In genomic region chr6:94134159-94134558, GRCm38 (mm10) we compare ENCODE assay signal across 21 mouse cellular contexts.
DNase-seq lines count a peak whose midpoint lies in the region; ATAC-seq and TF ChIP-seq lines count a peak whose summit lies in the region.
"Had no signal": no experiment of that assay in that cellular context is flagged by ENCODE, and none has a peak within 500 bp of the region (broad histone marks: within the 10 kb centered on the region; RNA-seq: fewer than 3 reads in every experiment).

No protein-coding gene starts in this region.

- peaks cover 31% of the 10 kb centered on the region for H3K4me1 ChIP-seq in forebrain, embryonic 12.5 days
- peaks cover 2% of the 10 kb centered on the region; the same call in 1 of the 2 replicates for H3K4me1 ChIP-seq in forebrain, embryonic 14.5 days (ENCODE audit: control insufficient read depth, insufficient read depth, low read length)
- H3K4me1 ChIP-seq in midbrain, postnatal 0 days (ENCODE audit: insufficient read depth, low read length): no peaks in the 10 kb centered on the region
- 0 out of 2 replicates have a peak, but pooled peaks cover 12% of the 10 kb centered on the region for H3K4me1 ChIP-seq in midbrain, embryonic 15.5 days
- 0 out of 2 replicates have a peak, but pooled peaks cover 21% of the 10 kb centered on the region for H3K4me1 ChIP-seq in hindbrain, embryonic 14.5 days (replicated peaks; ENCODE audit: control insufficient read depth, insufficient read depth, low read length)

- H3K9me3 ChIP-seq in forebrain, embryonic 12.5 days: no peaks in the 10 kb centered on the region
- no peaks in the 10 kb centered on the region for H3K9me3 ChIP-seq in forebrain, embryonic 14.5 days (replicated peaks; ENCODE audit: control insufficient read depth, low read length)
- H3K9me3 ChIP-seq in midbrain, postnatal 0 days (ENCODE audit: low read length): no peaks in the 10 kb centered on the region
- no peaks in the 10 kb centered on the region for H3K9me3 ChIP-seq in midbrain, embryonic 15.5 days
- no peaks in the 10 kb centered on the region for H3K9me3 ChIP-seq in hindbrain, embryonic 14.5 days (ENCODE audit: control insufficient read depth, low read length)
- H3K9me3 ChIP-seq: heart, embryonic 13.5 days; liver, embryonic 13.5 days; neural tube, embryonic 15.5 days had no signal

- no peak for DNase-seq in forebrain, embryonic 14.5 days (ENCODE audit: low spot score)
- DNase-seq in midbrain, postnatal 0 days (ENCODE audit: low spot score): peak; percentile 7
- no peak for DNase-seq in hindbrain, embryonic 14.5 days (ENCODE audit: low spot score)
- DNase-seq in adrenal gland, adult 8-10 months: no peak
- DNase-seq: adrenal gland, postnatal 10 days; cerebellum, adult 8-10 months; gastrocnemius, adult 2 months; heart, postnatal 14 days; kidney, adult 11 months; kidney, postnatal 4 days; layer of hippocampus, adult 9-11 months; liver, embryonic 13.5 days; lung, embryonic 14.5 days; thymus, adult 18-20 months; thymus, postnatal 36 days had no signal

- H3K27me3 ChIP-seq in forebrain, embryonic 12.5 days: no peaks in the 10 kb centered on the region
- no peaks in the 10 kb centered on the region for H3K27me3 ChIP-seq in forebrain, embryonic 14.5 days (replicated peaks; ENCODE audit: control insufficient read depth, insufficient read depth, low read length)
- no peaks in the 10 kb centered on the region for H3K27me3 ChIP-seq in midbrain, postnatal 0 days (ENCODE audit: insufficient read depth, low read length)
- no peaks in the 10 kb centered on the region for H3K27me3 ChIP-seq in midbrain, embryonic 15.5 days (replicated peaks)
- H3K27me3 ChIP-seq in hindbrain, embryonic 14.5 days (ENCODE audit: control insufficient read depth, insufficient read depth, low read length): no peaks in the 10 kb centered on the region
- H3K27me3 ChIP-seq: heart, embryonic 13.5 days; liver, embryonic 13.5 days; neural tube, embryonic 15.5 days had no signal

- H3K9ac ChIP-seq in forebrain, embryonic 12.5 days: no peak overlapping the region
- H3K9ac ChIP-seq in forebrain, embryonic 14.5 days (ENCODE audit: low read length): no peak overlapping the region
- no peak overlapping the region for H3K9ac ChIP-seq in midbrain, postnatal 0 days (replicated peaks; ENCODE audit: low read length, poor library complexity, severe bottlenecking)
- no peak overlapping the region for H3K9ac ChIP-seq in midbrain, embryonic 15.5 days
- H3K9ac ChIP-seq in hindbrain, embryonic 14.5 days: no peak overlapping the region
- H3K9ac ChIP-seq: heart, embryonic 13.5 days; liver, embryonic 13.5 days; lung, embryonic 14.5 days; neural tube, embryonic 15.5 days had no signal

- 29% methylated on average over 5 of the region's 5 CpGs for WGBS in forebrain, embryonic 12.5 days
- WGBS in forebrain, embryonic 14.5 days: 38% methylated on average over 5 of the region's 5 CpGs
- WGBS in midbrain, postnatal 0 days: 67% methylated on average over 5 of the region's 5 CpGs
- 54% methylated on average over 5 of the region's 5 CpGs for WGBS in midbrain, embryonic 15.5 days
- 29% methylated on average over 5 of the region's 5 CpGs for WGBS in hindbrain, embryonic 14.5 days

- no peak overlapping the region for H3K4me2 ChIP-seq in forebrain, embryonic 12.5 days
- H3K4me2 ChIP-seq in forebrain, embryonic 14.5 days (ENCODE audit: low read length): no peak overlapping the region
- no peak overlapping the region for H3K4me2 ChIP-seq in midbrain, postnatal 0 days (ENCODE audit: low read depth, low read length, poor library complexity, severe bottlenecking)
- no peak overlapping the region for H3K4me2 ChIP-seq in midbrain, embryonic 15.5 days
- no peak overlapping the region for H3K4me2 ChIP-seq in hindbrain, embryonic 14.5 days (replicated peaks)
- H3K4me2 ChIP-seq: heart, embryonic 13.5 days; liver, embryonic 13.5 days; lung, embryonic 14.5 days; neural tube, embryonic 15.5 days had no signal

- H3K4me3 ChIP-seq in forebrain, embryonic 12.5 days (replicated peaks): no peak overlapping the region
- no peak overlapping the region for H3K4me3 ChIP-seq in forebrain, embryonic 14.5 days (ENCODE audit: low read depth, low read length)
- H3K4me3 ChIP-seq in midbrain, postnatal 0 days (ENCODE audit: low read depth, low read length): no peak overlapping the region
- no peak overlapping the region for H3K4me3 ChIP-seq in midbrain, embryonic 15.5 days
- no peak overlapping the region for H3K4me3 ChIP-seq in hindbrain, embryonic 14.5 days (replicated peaks; ENCODE audit: low read length)
- H3K4me3 ChIP-seq: gastrocnemius, adult 2 months; heart, embryonic 13.5 days; liver, embryonic 13.5 days; neural tube, embryonic 15.5 days had no signal

- peak; percentile 51; the same call in 1 of the 2 replicates for ATAC-seq in forebrain, embryonic 12.5 days (ENCODE audit: low FRiP score)
- no peak for ATAC-seq in forebrain, embryonic 14.5 days
- no peak for ATAC-seq in midbrain, postnatal 0 days (ENCODE audit: low FRiP score)
- no peak for ATAC-seq in midbrain, embryonic 15.5 days (replicated peaks)
- no peak for ATAC-seq in hindbrain, embryonic 14.5 days (ENCODE audit: low FRiP score)
- no peak for ATAC-seq in erythroid progenitor cell, adult 5-6 weeks (replicated peaks; ENCODE audit: low FRiP score, poor library complexity, severe bottlenecking)
- ATAC-seq: activated CD4-positive, CD25-positive, alpha-beta regulatory T cell, adult 4 months had no signal

- H3K27ac ChIP-seq in forebrain, embryonic 12.5 days: no peak overlapping the region
- no peak overlapping the region for H3K27ac ChIP-seq in forebrain, embryonic 14.5 days (ENCODE audit: low read depth, low read length)
- H3K27ac ChIP-seq in midbrain, postnatal 0 days (ENCODE audit: low read depth, low read length): no peak overlapping the region
- H3K27ac ChIP-seq in midbrain, embryonic 15.5 days: no peak overlapping the region
- 0 out of 2 replicates have a peak overlapping the region, but pooled peaks have one; percentile 9 for H3K27ac ChIP-seq in hindbrain, embryonic 14.5 days
- H3K27ac ChIP-seq: gastrocnemius, adult 2 months; heart, embryonic 13.5 days; liver, embryonic 13.5 days; neural tube, embryonic 15.5 days had no signal

- no peaks in the 10 kb centered on the region for H3K36me3 ChIP-seq in forebrain, embryonic 12.5 days (replicated peaks)
- H3K36me3 ChIP-seq in forebrain, embryonic 14.5 days (ENCODE audit: control insufficient read depth, insufficient read depth, low read length): no peaks in the 10 kb centered on the region
- H3K36me3 ChIP-seq in midbrain, postnatal 0 days (ENCODE audit: insufficient read depth, low read length): no peaks in the 10 kb centered on the region
- no peaks in the 10 kb centered on the region for H3K36me3 ChIP-seq in midbrain, embryonic 15.5 days (replicated peaks)
- no peaks in the 10 kb centered on the region for H3K36me3 ChIP-seq in hindbrain, embryonic 14.5 days (replicated peaks; ENCODE audit: control insufficient read depth, insufficient read depth)
- H3K36me3 ChIP-seq: heart, embryonic 13.5 days; liver, embryonic 13.5 days; neural tube, embryonic 15.5 days had no signal

- no peak for TF ChIP-seq CTCF in midbrain, postnatal 0 days (IDR thresholded peaks at IDR 0.05)
